Mouse (Mus musculus) liver, adult 2 months (tissue): ENCODE measurements around the gene Atp8b5. TPM values are rescaled to one million over a fixed set of nuclear protein-coding genes. Genes with fewer than 3 reads are reported as not detected.

Experiments used
- DNase-seq: peaks from one replicate; pipeline ENCODE4 v3.0.0-alpha.2; 2011; ENCODE audit warnings: low read depth, low spot score; ENCODE audit errors: extremely low read depth
- H3K27ac ChIP-seq: fragments of 200-500 bp; replicated peaks from 2 replicates; pipeline ENCODE4 v1.5.1; 2012; ENCODE audit warnings: low read depth, mild to moderate bottlenecking, control low read depth, inconsistent platforms, low read length; ENCODE audit not compliant: insufficient read depth
- H3K27me3 ChIP-seq: fragments of 200-500 bp; 2 replicates; pipeline ENCODE4 v1.6.1; 2012; ENCODE audit warnings: mild to moderate bottlenecking, moderate library complexity, low read length, inconsistent platforms; ENCODE audit not compliant: control insufficient read depth, insufficient read depth
- H3K36me3 ChIP-seq: fragments of 200-500 bp; 2 replicates; pipeline ENCODE4 v1.6.1; 2012; ENCODE audit warnings: low read length, inconsistent platforms; ENCODE audit not compliant: control insufficient read depth, insufficient read depth
- H3K4me1 ChIP-seq: fragments of 200-500 bp; 2 replicates; pipeline ENCODE4 v1.6.1; 2011; ENCODE audit warnings: low read length; ENCODE audit not compliant: control insufficient read depth, insufficient read depth
- H3K4me3 ChIP-seq: fragments of 200-500 bp; 2 replicates; pipeline ENCODE4 v1.5.1; 2011; ENCODE audit warnings: low read depth, mild to moderate bottlenecking, control low read depth, low read length, moderate library complexity; ENCODE audit not compliant: insufficient read depth
- H3K79me2 ChIP-seq: fragments of 200-500 bp; 2 replicates; pipeline ENCODE4 v1.6.1; 2012; ENCODE audit warnings: inconsistent platforms, mild to moderate bottlenecking, low read length, moderate library complexity; ENCODE audit not compliant: control insufficient read depth, insufficient read depth
- H3K9ac ChIP-seq: fragments of 200-500 bp; 2 replicates; pipeline ENCODE4 v1.6.1; 2012; ENCODE audit warnings: low read depth, mild to moderate bottlenecking, control low read depth, inconsistent platforms, low read length
- CTCF ChIP-seq: fragments of 200-500 bp; IDR thresholded peaks from 2 replicates; pipeline ENCODE4 v1.5.1; 2011; ENCODE audit warnings: low read depth, low read length, control low read depth
- POLR2A ChIP-seq: fragments of 200-500 bp; IDR thresholded peaks from 2 replicates; pipeline ENCODE4 v1.6.1; 2011; ENCODE audit warnings: low read length, control low read depth; ENCODE audit not compliant: insufficient read depth; ENCODE audit errors: extremely low read depth
- WGBS: fragments of 180-500 bp; shearing (Covaris S2); methylation state at CpG from one replicate; pipeline ENCODE4 v1.1.7; 2018; 5-methylcytosine and 5-hydroxymethylcytosine counted together
- polyA plus RNA-seq: library from polyadenylated mRNA; depleted of rRNA; stranded (reverse); fragments of >200 nt; gene quantifications from 2 replicates; pipeline ENCODE4 v1.2.3, GENCODE M21; 2012
- total RNA-seq: library from RNA; depleted of rRNA; stranded (reverse); fragments of >200 nt; gene quantifications from 2 replicates; pipeline ENCODE4 v1.2.3, GENCODE M21; 2014

The Atp8b5 gene
- total and polyA plus RNA-seq, 2 experiments = 0.28 to 0.44 TPM

GRCm38 (mm10) chr4:43384541-43384940 lies 117.6 kb downstream of the Atp8b5 start:
- H3K4me1 ChIP-seq = peaks cover 19% of the 10 kb centered on the region
- WGBS = 95% methylated on average over 3 of the region's 3 CpGs
- H3K27me3 ChIP-seq = no peaks in the 10 kb centered on the region
- H3K9ac ChIP-seq = no peak overlapping the region
- H3K27ac ChIP-seq = peak overlapping the region; percentile 50
- no peak overlapping the region for H3K4me3 ChIP-seq
- no peak for TF ChIP-seq POLR2A
- no peak for TF ChIP-seq CTCF
- no peak for DNase-seq
- H3K79me2 ChIP-seq = peaks cover 29% of the 10 kb centered on the region
- H3K36me3 ChIP-seq = 0 out of 2 replicates have a peak, but pooled peaks cover 1% of the 10 kb centered on the region

- H3K4me1 ChIP-seq = peaks cover 30% of the 10 kb centered on the region
- no peak overlapping the region for H3K9ac ChIP-seq
- TF ChIP-seq POLR2A (no peak), CTCF (no peak)
These were observed 120.0 kb downstream of the Atp8b5 start for GRCm38 (mm10) chr4:43386932-43387331.

GRCm38 (mm10) chr4:43389390-43389789 lies 122.4 kb downstream of the Atp8b5 start:
- no peak overlapping the region for H3K4me3 ChIP-seq
- 0 out of 2 replicates have a peak, but pooled peaks cover 1% of the 10 kb centered on the region for H3K36me3 ChIP-seq
- no peak for TF ChIP-seq POLR2A
- no peak for TF ChIP-seq CTCF
- H3K27me3 ChIP-seq = no peaks in the 10 kb centered on the region
- H3K9ac ChIP-seq = no peak overlapping the region
- DNase-seq = no peak
- H3K4me1 ChIP-seq = peaks cover 34% of the 10 kb centered on the region
- peak overlapping the region; percentile 40 for H3K27ac ChIP-seq
- H3K79me2 ChIP-seq = peaks cover 21% of the 10 kb centered on the region
- 45% methylated on average over 2 of the region's 2 CpGs for WGBS

More at GRCm38 (mm10) chr4:43386932-43387331, 120.0 kb downstream of the Atp8b5 start:
- peaks cover 19% of the 10 kb centered on the region for H3K79me2 ChIP-seq
- H3K27me3 ChIP-seq = no peaks in the 10 kb centered on the region
- no peak overlapping the region for H3K4me3 ChIP-seq
- no peak for DNase-seq
- H3K36me3 ChIP-seq = 0 out of 2 replicates have a peak, but pooled peaks cover 1% of the 10 kb centered on the region
- no peak overlapping the region for H3K27ac ChIP-seq

- Histone ChIP-seq H3K36me3 (0 out of 2 replicates have a peak, but pooled peaks cover 1% of the 10 kb centered on the region), H3K9ac (peak overlapping the region; percentile 18; the same call in 1 of the 2 replicates), H3K27ac (peak overlapping the region; percentile 40), H3K79me2 (peaks cover 21% of the 10 kb centered on the region), H3K4me1 (peaks cover 36% of the 10 kb centered on the region), H3K27me3 (no peaks in the 10 kb centered on the region), H3K4me3 (no peak overlapping the region)
- WGBS = 38% methylated on average over 9 of the region's 9 CpGs
- TF ChIP-seq CTCF = no peak
- no peak for TF ChIP-seq POLR2A
- DNase-seq = peak; percentile 74
These were observed 123.0 kb downstream of the Atp8b5 start for GRCm38 (mm10) chr4:43389845-43390440.

DNA sequence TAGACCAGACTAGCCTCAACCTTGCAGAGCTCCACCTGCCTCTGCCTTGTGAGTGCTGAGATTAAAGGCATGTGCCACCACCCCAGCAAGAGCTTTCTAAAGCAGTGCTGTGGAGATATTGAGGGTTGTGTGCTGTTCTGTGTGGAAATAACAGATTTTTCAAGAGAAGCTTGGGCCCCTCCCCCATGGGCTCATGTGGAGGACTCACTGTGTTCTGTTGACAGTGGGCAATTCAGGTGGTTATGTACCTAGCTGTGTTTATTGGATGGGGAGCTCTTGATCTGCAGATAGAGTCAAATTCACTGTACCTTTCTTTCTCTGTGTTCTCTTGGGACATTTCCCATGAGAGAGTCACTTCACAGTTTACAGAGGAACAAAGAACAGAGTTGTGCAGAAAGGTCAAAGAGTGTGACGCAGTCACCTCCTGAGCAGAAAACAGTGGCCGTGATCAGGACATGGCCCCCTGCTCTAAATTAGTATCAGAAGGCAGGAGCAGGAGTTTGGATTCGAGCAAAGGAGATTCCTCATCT lies 124.6 kb downstream of the Atp8b5 start:
- no peaks in the 10 kb centered on the region for H3K27me3 ChIP-seq
- 0 out of 2 replicates have a peak, but pooled peaks cover 1% of the 10 kb centered on the region for H3K36me3 ChIP-seq
- H3K27ac ChIP-seq = peak overlapping the region; percentile 82
- TF ChIP-seq CTCF = no peak
- peaks cover 17% of the 10 kb centered on the region for H3K79me2 ChIP-seq
- peak overlapping the region; percentile 19 for H3K9ac ChIP-seq
- H3K4me1 ChIP-seq = peaks cover 39% of the 10 kb centered on the region
- peak; percentile 92 for DNase-seq
- 43% methylated on average over 3 of the region's 3 CpGs for WGBS
- H3K4me3 ChIP-seq = no peak overlapping the region

- Histone ChIP-seq H3K36me3 (no peaks in the 10 kb centered on the region), H3K9ac (peak overlapping the region; percentile 75), H3K4me1 (peaks cover 41% of the 10 kb centered on the region), H3K27ac (peak overlapping the region; percentile 95), H3K4me3 (peak overlapping the region; percentile 37; the same call in 1 of the 2 replicates), H3K27me3 (no peaks in the 10 kb centered on the region), H3K79me2 (peaks cover 23% of the 10 kb centered on the region; the same call in 1 of the 2 replicates)
- peak; percentile 97 for DNase-seq
- no peak for TF ChIP-seq CTCF
- 0 out of 2 replicates have a peak, but pooled peaks have one; percentile 28 for TF ChIP-seq POLR2A
- 8% methylated on average over 15 of the region's 15 CpGs for WGBS
These were observed 127.5 kb downstream of the Atp8b5 start for GRCm38 (mm10) chr4:43394345-43394891.
